Mouse (Mus musculus) MEL (cell line): ENCODE results near the gene Kif1bp. TPM values are rescaled to one million over a fixed set of nuclear protein-coding genes. Genes with fewer than 3 reads are reported as not detected.
A peak's percentile ranks its signal among the peaks of the same experiment; 100 is the strongest.

ENCODE experiments used
- DNase-seq: peaks from one replicate; pipeline ENCODE4 v3.0.0; 2011; ENCODE audit warnings: low read depth, low spot score
- H3K27ac ChIP-seq: 2 replicates; pipeline ENCODE4 v1.5.1; 2012; ENCODE audit warnings: low read depth, mild to moderate bottlenecking, control low read depth, low read length, moderate library complexity; ENCODE audit not compliant: control insufficient read depth
- H3K27me3 ChIP-seq, 2 experiments: fragments of 150-350 bp in 1 of 2; sonication (generic) in 1 of 2; 2 replicates each; pipeline ENCODE4 v1.6.1; 2012; ENCODE audit warnings: low read length in 2 of 2, mild to moderate bottlenecking in 2 of 2, improper control_type of control experiment in 1 of 2, moderate library complexity in 1 of 2; ENCODE audit not compliant: insufficient read depth in 2 of 2, control insufficient read depth in 1 of 2
- H3K36me3 ChIP-seq, 2 experiments: 2 replicates each; pipeline ENCODE4 v1.6.1; 2012 to 2014; ENCODE audit warnings: low read length in 2 of 2, improper control_type of control experiment in 1 of 2, inconsistent platforms in 1 of 2, mild to moderate bottlenecking in 1 of 2; ENCODE audit not compliant: insufficient read depth in 2 of 2, control insufficient read depth in 1 of 2
- H3K4me1 ChIP-seq, 2 experiments: fragments of 150-350 bp in 1 of 2; sonication (generic) in 1 of 2; 2 replicates each; pipeline ENCODE4 v1.6.1; 2012; ENCODE audit warnings: low read length in 2 of 2, improper control_type of control experiment in 1 of 2, mild to moderate bottlenecking in 1 of 2; ENCODE audit not compliant: insufficient read depth in 2 of 2, control insufficient read depth in 1 of 2
- H3K4me3 ChIP-seq, 2 experiments: fragments of 150-350 bp in 1 of 2; sonication (generic) in 1 of 2; 2 replicates each; pipeline ENCODE4 v1.5.1; 2012; ENCODE audit warnings: low read depth in 2 of 2, low read length in 2 of 2, mild to moderate bottlenecking in 2 of 2, moderate library complexity in 2 of 2, control low read depth in 1 of 2, improper control_type of control experiment in 1 of 2; ENCODE audit not compliant: control insufficient read depth in 1 of 2, insufficient read depth in 1 of 2
- H3K79me2 ChIP-seq: 2 replicates; pipeline ENCODE4 v1.6.1; 2012; ENCODE audit warnings: mild to moderate bottlenecking, low read length, moderate library complexity; ENCODE audit not compliant: control insufficient read depth, poor library complexity, insufficient read depth
- H3K9ac ChIP-seq: 2 replicates; pipeline ENCODE4 v1.6.1; 2012; ENCODE audit warnings: low read depth, mild to moderate bottlenecking, control low read depth, low read length, moderate library complexity; ENCODE audit not compliant: control insufficient read depth, poor library complexity, severe bottlenecking
- H3K9me3 ChIP-seq: fragments of 150-350 bp; sonication (generic); replicated peaks from 2 replicates; pipeline ENCODE4 v1.6.1; 2012; ENCODE audit warnings: mild to moderate bottlenecking, low read length, improper control_type of control experiment, moderate library complexity; ENCODE audit not compliant: insufficient read depth
- BHLHE40 ChIP-seq: IDR thresholded peaks from 2 replicates; pipeline ENCODE4 v1.6.1; 2012; ENCODE audit warnings: low read depth, mild to moderate bottlenecking, inconsistent platforms, low read length, improper control_type of control experiment, borderline replicate concordance
- CHD1 ChIP-seq: IDR thresholded peaks from 2 replicates; pipeline ENCODE4 v1.6.1; 2012; ENCODE audit warnings: low read depth, mild to moderate bottlenecking, inconsistent platforms, low read length, improper control_type of control experiment
- CTCF ChIP-seq, 3 experiments: IDR thresholded peaks in 2 of 3; conservative IDR thresholded peaks in 1 of 3; 2 replicates each; pipeline ENCODE4 v1.5.1; 2011 to 2012; ENCODE audit warnings: low read length in 3 of 3, low read depth in 2 of 3, mild to moderate bottlenecking in 2 of 3, improper control_type of control experiment in 1 of 3, inconsistent platforms in 1 of 3, mixed read lengths in 1 of 3, moderate library complexity in 1 of 3; ENCODE audit not compliant: control insufficient read depth in 1 of 3, insufficient read depth in 1 of 3, poor library complexity in 1 of 3, severe bottlenecking in 1 of 3
- E2F4 ChIP-seq: IDR thresholded peaks from 2 replicates; pipeline ENCODE4 v1.6.1; 2011; ENCODE audit warnings: low read depth, low read length, improper control_type of control experiment, borderline replicate concordance
- ETS1 ChIP-seq: IDR thresholded peaks from 2 replicates; pipeline ENCODE4 v1.6.1; 2012; ENCODE audit warnings: low read depth, mild to moderate bottlenecking, inconsistent platforms, low read length, improper control_type of control experiment, moderate library complexity
- GABPA ChIP-seq: IDR thresholded peaks from 2 replicates; pipeline ENCODE4 v1.6.1; 2012; ENCODE audit warnings: low read depth, mild to moderate bottlenecking, inconsistent platforms, low read length, improper control_type of control experiment, moderate library complexity
- KAT2A ChIP-seq: conservative IDR thresholded peaks from 2 replicates; pipeline ENCODE4 v1.6.1; 2012; ENCODE audit warnings: low read depth, low read length, improper control_type of control experiment, inconsistent platforms
- MAFK ChIP-seq: IDR thresholded peaks from 2 replicates; pipeline ENCODE4 v1.6.1; 2011; ENCODE audit warnings: low read depth, mild to moderate bottlenecking, low read length, improper control_type of control experiment, borderline replicate concordance
- MAX ChIP-seq: IDR thresholded peaks from 2 replicates; pipeline ENCODE4 v1.6.1; 2011; ENCODE audit warnings: low read length, improper control_type of control experiment
- MAZ ChIP-seq: IDR thresholded peaks from 2 replicates; pipeline ENCODE4 v1.6.1; 2012; ENCODE audit warnings: low read depth, mild to moderate bottlenecking, inconsistent platforms, low read length, improper control_type of control experiment
- MXI1 ChIP-seq: IDR thresholded peaks from 2 replicates; pipeline ENCODE4 v1.6.1; 2011; ENCODE audit warnings: mild to moderate bottlenecking, low read depth, low read length, improper control_type of control experiment
- MYC ChIP-seq: IDR thresholded peaks from 2 replicates; pipeline ENCODE4 v1.6.1; 2011; ENCODE audit warnings: low read depth, mild to moderate bottlenecking, low read length, improper control_type of control experiment, moderate library complexity
- RAD21 ChIP-seq: IDR thresholded peaks from 2 replicates; pipeline ENCODE4 v1.6.1; 2011; ENCODE audit warnings: mild to moderate bottlenecking, low read depth, low read length, improper control_type of control experiment
- SIN3A ChIP-seq: IDR thresholded peaks from 2 replicates; pipeline ENCODE4 v1.6.1; 2012; ENCODE audit warnings: low read length, improper control_type of control experiment, inconsistent platforms
- SMC3 ChIP-seq: IDR thresholded peaks from 2 replicates; pipeline ENCODE4 v1.6.1; 2011; ENCODE audit warnings: low read depth, low read length, improper control_type of control experiment
- TCF12 ChIP-seq: IDR thresholded peaks from 2 replicates; pipeline ENCODE4 v1.6.1; 2014; ENCODE audit warnings: low read depth, mild to moderate bottlenecking, inconsistent platforms, low read length, improper control_type of control experiment, moderate library complexity
- UBTF ChIP-seq: IDR thresholded peaks from 2 replicates; pipeline ENCODE4 v1.6.1; 2012; ENCODE audit warnings: low read depth, mild to moderate bottlenecking, inconsistent platforms, low read length, improper control_type of control experiment, moderate library complexity, borderline replicate concordance; ENCODE audit not compliant: insufficient read depth
- USF1 ChIP-seq: IDR thresholded peaks from 2 replicates; pipeline ENCODE4 v1.6.1; 2014; ENCODE audit warnings: low read depth, mild to moderate bottlenecking, inconsistent platforms, low read length, improper control_type of control experiment, moderate library complexity
- ZC3H11A ChIP-seq: IDR thresholded peaks from 2 replicates; pipeline ENCODE4 v1.6.1; 2012; ENCODE audit warnings: low read depth, mild to moderate bottlenecking, inconsistent platforms, low read length, improper control_type of control experiment
- polyA plus RNA-seq, 2 experiments: library from polyadenylated mRNA; stranded (reverse) in 1 of 2; unstranded in 1 of 2; fragments of >175 nt in 1 of 2; fragments of >200 nt in 1 of 2; gene quantifications; 2 replicates each; pipeline versions ENCODE4 v1.2.1 to v1.2.4; 2012; ENCODE audit warnings: low replicate concordance in 2 of 2, low read depth in 1 of 2; ENCODE audit not compliant: insufficient read length in 2 of 2, insufficient read depth in 1 of 2, missing spikeins in 1 of 2
- total RNA-seq: library from RNA; depleted of rRNA; stranded (reverse); fragments of 300-350 nt; gene quantifications from 2 replicates; pipeline ENCODE4 v1.2.3, GENCODE M21; 2012

The Kif1bp gene
- total and polyA plus RNA-seq, 3 experiments: 17.3 to 177 (median 24.7) TPM

- no peak for TF ChIP-seq E2F4
- TF ChIP-seq MXI1: no peak; the same call in 1 of the 2 replicates
- TF ChIP-seq SIN3A: peak; percentile 96
- TF ChIP-seq MAFK: peak; percentile 66; the same call in 1 of the 2 replicates
- no peak for TF ChIP-seq CHD1
- no peak for TF ChIP-seq MAX
- no peak for TF ChIP-seq MAZ
- TF ChIP-seq ETS1: peak; percentile 93
- TF ChIP-seq GABPA: peak; percentile 68; the same call in 1 of the 2 replicates
Measured at GRCm38 (mm10) chr10:62568861-62569260, 9.4 kb downstream of the Kif1bp start (continued).

- Histone ChIP-seq H3K9ac (no peak overlapping the region), H3K9me3 (no peaks in the 10 kb centered on the region), H3K27me3 (no peaks in the 10 kb centered on the region), H3K4me3 (no peak overlapping the region), H3K79me2 (no peaks in the 10 kb centered on the region), H3K36me3 (peaks cover 6 to 24% of the 10 kb centered on the region in 2 experiments), H3K27ac (no peak overlapping the region), H3K4me1 (peaks cover 16 to 26% of the 10 kb centered on the region in 2 experiments)
- TF ChIP-seq MXI1 (peak; percentile 74), USF1 (peak; percentile 59), TCF12 (no peak), UBTF (no peak), ZC3H11A (peak; percentile 46), RAD21 (peak; percentile 71), SIN3A (0 out of 2 replicates have a peak, but pooled peaks have one; percentile 29), MYC (peak; percentile 82), SMC3 (peak; percentile 76), BHLHE40 (no peak), MAX (peak; percentile 48; the same call in 1 of the 2 replicates), CTCF (IDR thresholded peaks at IDR 0.05 in 2 of 3, conservative IDR thresholded peaks at IDR 0.05 in 1 of 3; ENCODE audit: control insufficient read depth in 1 of 3, insufficient read depth in 1 of 3, low read depth in 2 of 3, low read length in 3 of 3, poor library complexity in 1 of 3, severe bottlenecking in 1 of 3) (peak; percentile 66 to 89 (median 77)), CHD1 (no peak), KAT2A (no peak)
- peak; percentile 74 for DNase-seq
Measured at GRCm38 (mm10) chr10:62557736-62558135, 20.5 kb downstream of the Kif1bp start.
